Mouse (Mus musculus) spleen, adult 10 weeks (tissue): ENCODE data around the gene Caskin1. TPM values are rescaled to one million over a fixed set of nuclear protein-coding genes. Genes with fewer than 3 reads are reported as not detected.

Source experiments
- polyA plus RNA-seq: library from polyadenylated mRNA; stranded (reverse); fragments of 350-450 nt; fragmentation: Illumina TruSeq; extraction: RNeasy Lipid Tissue Mini Kit (QIAGEN cat#74804); gene quantifications from one replicate; pipeline ENCODE4 v1.2.3, GENCODE M21; 2015; ENCODE audit warnings: low replicate concordance; ENCODE audit not compliant: insufficient read depth

Caskin1 gene
- polyA plus RNA-seq, result 0.08 TPM

DNA sequence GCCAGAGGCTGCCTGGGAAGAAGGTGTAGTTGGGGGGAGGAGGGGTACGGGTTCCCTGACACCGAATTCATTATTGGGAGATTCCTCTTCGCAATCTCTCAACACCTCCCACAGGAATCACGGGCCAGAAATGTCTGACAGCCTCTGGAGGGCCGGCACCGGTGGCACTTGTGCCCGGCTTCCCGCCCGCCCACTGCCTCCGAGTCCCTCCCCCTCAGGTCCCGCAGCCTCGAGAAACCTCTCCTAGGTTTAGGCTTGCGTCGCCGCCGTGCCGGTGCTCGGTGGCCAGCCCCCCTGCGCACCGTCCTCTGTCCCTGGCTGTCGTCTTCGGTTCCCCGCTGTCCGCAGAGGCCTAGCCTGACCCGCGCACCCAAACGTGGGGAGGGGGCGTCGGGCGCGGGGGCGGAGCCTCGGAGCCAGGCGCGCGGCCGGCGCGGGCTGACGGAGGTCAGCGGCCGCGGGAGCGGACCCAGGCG is at the start of gene Caskin1:
TSS of gene Caskin1 (plus strand) at position 416 of the 476 bp plus-strand sequence.

DNA sequence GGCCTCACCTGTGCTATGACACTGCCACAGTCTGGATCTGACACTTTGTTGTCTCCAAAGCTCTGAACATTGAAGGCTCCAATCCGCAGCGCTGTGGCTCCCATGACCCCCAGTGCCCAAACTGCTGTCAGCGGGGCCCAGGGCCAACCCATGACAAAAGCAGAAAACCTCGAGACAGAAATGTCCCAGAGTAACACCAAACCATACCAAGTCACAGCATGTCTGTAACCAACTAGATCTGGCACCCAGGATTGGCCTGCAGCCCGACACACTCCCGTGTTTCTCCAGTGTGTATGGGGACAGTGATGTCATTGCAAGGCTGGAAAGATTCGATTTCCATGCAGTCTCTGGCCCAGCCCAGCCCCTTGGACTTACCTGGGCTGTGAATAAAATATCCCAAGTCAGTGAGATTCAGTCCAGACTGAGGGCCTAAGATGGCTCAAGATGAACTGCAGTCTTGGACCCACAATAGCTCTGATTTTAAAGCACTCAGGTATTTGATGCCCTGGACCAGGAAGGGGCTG is 45.7 kb upstream of the Caskin1 start, which contains the start of gene Dnase1l2:
TSS of gene Dnase1l2 (minus strand) at position 474 of the 524 bp plus-strand sequence.

DNA sequence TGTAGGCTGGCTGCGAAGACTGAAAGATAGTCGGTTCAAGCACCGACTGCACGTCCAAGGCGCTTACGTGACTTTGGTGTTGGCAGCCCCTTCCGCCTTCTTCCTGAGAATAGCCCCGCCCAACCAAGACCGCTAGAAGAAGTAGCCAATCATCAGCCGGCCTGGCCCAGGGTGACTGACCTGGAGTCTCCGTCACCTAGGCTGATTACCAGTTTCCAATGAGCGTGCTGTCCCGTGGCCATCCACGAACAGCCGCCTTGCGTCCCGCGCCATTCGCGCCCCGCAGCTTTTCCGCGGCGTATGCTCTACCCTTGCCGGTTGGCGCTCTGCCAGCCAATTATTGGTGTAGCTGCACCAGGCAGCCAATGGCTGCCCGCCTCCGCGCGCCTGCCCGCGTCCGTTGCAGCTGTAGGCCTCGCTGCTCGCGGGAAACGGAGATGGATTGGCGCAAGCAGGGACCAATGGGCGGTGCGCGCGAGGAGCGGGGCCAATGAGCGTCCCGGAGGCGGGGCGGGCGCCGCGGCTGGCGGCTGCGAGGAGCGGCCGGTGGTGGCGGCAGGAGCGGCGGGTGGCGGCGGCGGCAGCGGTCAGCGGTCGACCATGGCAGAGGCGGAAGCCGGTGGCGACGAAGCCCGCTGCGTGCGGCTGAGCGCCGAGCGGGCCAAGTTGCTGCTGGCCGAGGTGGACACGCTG is 18.3 kb upstream of the Caskin1 start, which contains the start of the genes E4f1 and Pgp:
TSS of gene E4f1 (minus strand) at position 404 of the 693 bp plus-strand sequence.
TSS of gene Pgp (plus strand) at position 483 of the 693 bp plus-strand sequence.

DNA sequence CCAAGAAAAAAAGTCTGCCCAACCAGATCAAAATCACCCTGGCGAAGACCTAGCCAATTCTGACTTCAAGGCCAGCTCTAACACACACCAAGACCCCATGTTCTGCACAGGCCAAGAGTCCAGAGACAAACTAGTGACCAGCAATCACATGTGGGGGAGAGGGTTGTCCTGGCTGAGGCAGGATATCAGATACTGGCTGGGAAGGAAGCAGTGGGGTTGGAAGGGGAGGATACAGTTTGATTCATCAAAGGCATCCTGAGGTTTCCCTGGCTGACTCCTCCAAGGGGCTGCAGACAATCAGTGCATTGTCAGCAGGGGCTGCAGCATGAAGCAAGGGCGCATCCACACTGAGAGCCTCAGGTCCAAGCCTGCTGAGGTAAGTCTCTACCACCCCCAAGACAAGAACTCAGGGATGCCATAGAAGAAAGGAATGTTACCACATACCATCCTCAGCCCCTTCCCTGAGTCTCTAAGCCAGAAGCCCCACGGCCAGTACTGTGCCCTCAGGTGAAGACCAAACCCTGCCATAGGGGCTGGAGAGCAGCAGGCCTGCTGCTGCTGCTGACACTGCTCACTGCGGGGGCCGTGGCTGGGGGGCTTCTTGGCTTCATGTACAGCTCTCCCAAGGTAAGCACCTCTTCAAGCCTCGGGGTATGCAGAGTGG is 14.7 kb upstream of the Caskin1 start, which contains the start of gene Bricd5:
TSS of gene Bricd5 (plus strand) at position 273 of the 664 bp plus-strand sequence.

DNA sequence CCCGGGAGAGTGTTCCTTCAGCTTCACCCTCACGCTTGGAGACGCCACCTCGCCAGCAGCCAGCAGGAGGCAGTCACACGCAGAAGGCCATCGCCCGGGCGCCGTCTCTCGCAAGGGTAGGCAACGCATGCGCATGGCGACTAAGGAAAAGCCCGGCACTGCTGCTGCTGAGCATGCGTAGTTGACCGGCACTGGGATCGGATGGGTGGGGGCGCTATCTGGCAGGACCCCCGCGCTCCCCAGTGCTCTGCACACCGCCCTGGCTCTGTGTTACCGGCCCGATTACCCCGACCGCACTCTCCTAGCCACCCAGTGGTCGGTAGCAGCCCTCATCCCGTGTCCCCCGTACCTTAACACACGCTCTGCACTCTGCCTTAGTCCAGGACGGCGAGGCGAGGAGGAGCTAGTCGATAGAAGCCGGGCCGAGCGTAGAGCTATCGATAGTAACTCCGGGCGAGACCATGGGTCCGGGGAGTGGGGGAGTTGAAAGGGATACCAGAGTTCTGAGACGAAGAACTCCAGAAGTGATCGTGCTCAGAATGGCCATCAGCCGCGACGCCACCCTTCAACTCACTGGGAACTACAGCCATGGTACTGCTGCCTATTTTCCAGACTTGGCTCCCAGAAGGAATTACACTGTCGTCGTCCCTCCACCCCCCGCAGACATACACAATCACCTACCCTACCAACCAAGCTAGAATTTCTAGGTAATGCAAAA is 9.6 kb upstream of the Caskin1 start, which contains the start of gene Mlst8:
TSS of gene Mlst8 (minus strand) at position 416 of the 718 bp plus-strand sequence.

DNA sequence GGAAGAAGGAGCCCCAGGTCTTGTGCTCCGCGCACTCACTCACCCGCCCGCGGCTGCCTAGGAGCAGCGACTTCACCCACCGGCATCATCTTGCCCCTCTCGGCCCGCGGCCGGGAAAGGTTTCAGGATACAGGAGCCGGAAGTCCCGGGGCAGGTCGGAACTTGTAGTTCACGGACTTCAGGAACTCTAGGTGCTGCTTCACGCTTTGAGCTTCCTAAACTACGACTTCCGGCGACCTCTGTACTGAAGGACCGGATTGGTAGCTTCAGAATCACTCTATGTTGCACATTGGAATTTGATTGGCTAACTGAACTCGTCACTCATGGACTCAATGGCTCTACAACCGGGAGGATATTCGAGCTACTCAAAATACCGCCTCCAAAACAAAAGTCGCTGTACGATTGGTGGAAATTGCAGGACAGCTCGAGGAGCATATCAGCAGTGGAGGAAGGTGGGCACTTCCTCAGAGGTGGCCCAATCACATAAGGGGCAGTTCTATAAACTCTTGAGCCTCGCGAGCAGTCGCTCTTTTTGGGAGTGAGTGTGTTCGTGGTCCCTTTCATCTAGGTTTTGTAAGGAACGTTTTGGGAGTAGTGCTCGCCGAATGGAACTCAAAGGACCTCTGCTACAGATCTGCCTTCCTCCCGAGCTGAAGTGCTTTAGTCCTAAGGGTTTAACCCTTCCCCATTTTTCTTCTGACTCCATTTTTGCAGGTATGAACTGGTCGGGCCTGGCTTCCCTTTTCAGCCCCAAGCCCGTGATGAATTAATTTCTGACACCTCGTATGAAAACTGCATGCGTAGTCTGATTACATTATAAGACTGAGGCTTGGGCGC is 39.5 kb downstream of the Caskin1 start, which contains the start of gene Traf7:
TSS of gene Traf7 (minus strand) at position 216 of the 837 bp plus-strand sequence.

DNA sequence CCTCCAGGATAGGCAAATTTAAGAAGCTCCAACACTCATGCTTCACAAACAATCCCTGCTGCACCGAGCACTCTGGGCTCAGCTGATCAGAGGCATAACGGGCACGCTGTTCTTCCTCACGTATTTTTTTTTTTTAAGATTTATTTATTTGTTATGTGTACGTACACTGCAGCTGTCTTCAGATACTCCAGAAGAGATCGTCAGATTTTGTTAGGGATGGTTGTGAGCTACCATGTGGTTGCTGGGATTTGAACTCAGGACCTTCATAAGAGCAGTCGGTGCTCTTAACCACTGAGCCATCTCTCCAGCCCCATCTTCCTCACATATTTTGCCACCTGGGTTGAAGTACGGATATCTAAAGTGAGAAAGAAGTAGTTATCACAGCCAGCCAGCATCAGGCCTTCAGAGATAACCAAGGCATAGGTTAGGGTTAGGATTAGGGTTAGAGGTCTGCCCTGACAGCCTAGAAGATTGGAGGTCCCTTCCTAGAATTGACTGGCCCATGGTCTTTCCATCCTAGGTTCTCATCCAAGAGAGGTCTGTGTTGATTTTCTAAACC is 45.8 kb downstream of the Caskin1 start, which contains the start of gene Rab26:
TSS of gene Rab26 (minus strand) at position 51 of the 559 bp plus-strand sequence.

DNA sequence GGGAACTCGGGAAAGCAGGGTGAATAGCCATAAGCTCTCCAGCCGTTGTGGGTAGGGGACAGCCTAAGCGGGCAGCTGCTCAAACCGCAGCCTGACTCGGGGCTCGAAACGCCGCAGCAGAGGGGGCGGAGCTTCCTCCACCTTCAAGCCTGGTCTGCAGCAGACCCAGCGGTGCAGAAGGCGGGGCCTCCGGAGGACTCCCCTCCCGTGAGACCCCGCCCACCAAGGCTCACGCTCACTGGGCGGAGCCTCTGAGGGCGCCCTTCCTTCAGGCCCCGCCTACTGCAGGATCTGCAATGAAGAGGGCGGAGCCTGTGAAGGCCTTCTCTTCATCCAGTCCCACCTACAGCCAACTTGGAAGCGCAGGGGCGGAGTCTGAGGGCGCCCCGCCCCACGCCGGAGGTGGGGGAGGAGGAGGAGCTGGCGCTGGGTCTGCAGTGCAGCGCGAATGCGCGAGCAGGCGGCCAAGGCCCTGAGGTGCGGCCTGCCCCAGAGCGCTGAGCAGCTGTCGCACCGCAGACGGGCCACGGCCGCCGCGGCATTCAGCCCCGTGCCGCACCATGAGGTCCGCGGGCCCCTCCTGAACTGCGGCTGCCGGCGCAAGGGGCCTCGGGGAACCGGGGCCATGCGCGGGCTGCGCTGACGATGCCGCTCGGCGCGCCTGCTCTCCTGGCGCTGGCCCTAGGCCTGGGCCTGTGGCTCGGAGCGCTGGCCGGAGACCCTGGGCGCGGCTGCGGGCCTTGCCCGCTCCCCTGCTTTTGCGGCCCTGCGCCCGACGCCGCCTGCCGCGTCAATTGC is 61.4 kb downstream of the Caskin1 start, which contains the start of gene Pkd1:
TSS of gene Pkd1 (plus strand) at position 217 of the 798 bp plus-strand sequence.

Other genes with a start within 250 kb of the Caskin1 start
- gene Ccnf, start 237.1 kb upstream of the Caskin1 start, polyA plus RNA-seq, result 6.5 TPM
- 0.91 TPM for gene Abca17, start 137.5 kb upstream of the Caskin1 start, polyA plus RNA-seq
- gene Abca3, start 136.7 kb upstream of the Caskin1 start, polyA plus RNA-seq, result 26.4 TPM
- gene Rnps1, start 74.0 kb upstream of the Caskin1 start, polyA plus RNA-seq, result 110 TPM
- 37.5 TPM for gene Eci1, start 62.0 kb upstream of the Caskin1 start, polyA plus RNA-seq
- gene Dnase1l2, start 45.5 kb upstream of the Caskin1 start, polyA plus RNA-seq, result 8.5 TPM
- 22.7 TPM for gene E4f1, start 18.3 kb upstream of the Caskin1 start, polyA plus RNA-seq
- gene Pgp, start 18.2 kb upstream of the Caskin1 start, polyA plus RNA-seq, result 18.8 TPM
- gene Bricd5, start 14.7 kb upstream of the Caskin1 start, polyA plus RNA-seq, result 0.26 TPM
- 19.8 TPM for gene Mlst8, start 9.5 kb upstream of the Caskin1 start, polyA plus RNA-seq
- 125 TPM for gene Traf7, start 39.3 kb downstream of the Caskin1 start, polyA plus RNA-seq
- 1.7 TPM for gene Rab26, start 45.6 kb downstream of the Caskin1 start, polyA plus RNA-seq
- gene Pkd1, start 61.2 kb downstream of the Caskin1 start, polyA plus RNA-seq, result 31.5 TPM
- 46.2 TPM for gene Tsc2, start 144.0 kb downstream of the Caskin1 start, polyA plus RNA-seq
- gene Nthl1, start 144.1 kb downstream of the Caskin1 start, polyA plus RNA-seq, result 3.4 TPM
- gene Slc9a3r2, start 161.7 kb downstream of the Caskin1 start, polyA plus RNA-seq, result 21.0 TPM
- gene Npw, start 169.9 kb downstream of the Caskin1 start, polyA plus RNA-seq, result not detected
- 15.5 TPM for gene Zfp598, start 181.1 kb downstream of the Caskin1 start, polyA plus RNA-seq
- not detected for gene Syngr3, start 201.4 kb downstream of the Caskin1 start, polyA plus RNA-seq
- 16.0 TPM for gene Gfer, start 207.6 kb downstream of the Caskin1 start, polyA plus RNA-seq
- gene Noxo1, start 207.6 kb downstream of the Caskin1 start, polyA plus RNA-seq, result 4.3 TPM
- 8.7 TPM for gene Tbl3, start 219.1 kb downstream of the Caskin1 start, polyA plus RNA-seq
- not detected for gene Rnf151, start 229.5 kb downstream of the Caskin1 start, polyA plus RNA-seq
- 1,280 TPM for gene Rps2, start 229.5 kb downstream of the Caskin1 start, polyA plus RNA-seq
- 148 TPM for gene Ndufb10, start 235.9 kb downstream of the Caskin1 start, polyA plus RNA-seq
- gene Rpl3l, start 239.2 kb downstream of the Caskin1 start, polyA plus RNA-seq, result not detected
- 62.1 TPM for gene Msrb1, start 248.0 kb downstream of the Caskin1 start, polyA plus RNA-seq